Mouse (Mus musculus): Measurements from ENCODE around the gene Max.

The Max gene

GRCm38 (mm10) chr12:76954698-76955423, 7.1 kb downstream of the Max start:
- DNase-seq: peak; percentile 93

DNA sequence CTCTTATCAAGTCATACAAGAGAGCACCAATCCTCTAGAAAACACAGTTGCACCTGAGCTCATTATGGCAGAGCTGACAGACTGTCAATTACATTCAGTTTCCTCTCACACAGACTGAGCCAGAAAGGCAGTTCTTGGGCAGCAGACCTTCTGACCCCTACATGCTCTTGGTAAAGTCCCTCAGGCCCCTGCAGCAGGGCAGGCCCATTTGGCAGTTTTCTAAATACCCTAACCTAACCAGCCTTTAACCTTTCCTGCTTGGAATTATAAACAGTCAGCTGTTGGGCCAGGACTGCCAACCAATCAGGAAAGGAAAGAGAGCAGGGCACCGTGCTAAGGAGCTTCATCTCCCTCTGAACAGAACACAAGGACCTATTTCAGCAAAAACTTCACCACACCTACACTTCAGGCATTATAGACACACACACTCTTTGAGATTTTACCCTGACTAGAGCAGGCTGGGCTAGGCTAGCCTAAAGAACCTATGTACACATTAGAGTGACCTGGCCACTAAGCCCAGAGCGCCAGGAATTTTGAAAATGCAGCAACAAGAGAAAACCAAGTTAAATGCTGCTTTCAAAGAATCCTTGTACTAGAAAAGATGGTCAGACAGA, 8.1 kb downstream of the Max start:
- no peak for DNase-seq

GRCm38 (mm10) chr12:76950330-76950729, 11.7 kb downstream of the Max start:
- no peak for DNase-seq

DNA sequence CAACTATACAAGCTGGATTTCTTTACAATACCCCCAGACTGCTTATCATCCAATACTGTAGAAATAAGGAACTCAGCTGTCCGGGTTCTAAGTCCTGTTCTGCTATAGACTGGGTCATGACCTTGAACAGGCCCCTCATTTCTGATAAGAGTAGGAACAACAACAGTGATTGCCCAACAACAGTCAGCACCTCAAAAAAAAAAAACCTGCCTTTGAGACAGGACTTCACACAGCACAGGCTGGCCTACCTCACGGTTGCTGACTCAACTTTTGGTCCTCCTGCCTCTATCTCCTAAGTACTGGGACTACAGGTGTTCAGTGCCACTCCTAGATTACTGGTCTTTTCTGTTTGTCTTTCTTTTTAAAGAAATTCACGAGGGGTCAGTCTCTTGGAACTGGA, 13.2 kb downstream of the Max start:
- DNase-seq: no peak

DNA sequence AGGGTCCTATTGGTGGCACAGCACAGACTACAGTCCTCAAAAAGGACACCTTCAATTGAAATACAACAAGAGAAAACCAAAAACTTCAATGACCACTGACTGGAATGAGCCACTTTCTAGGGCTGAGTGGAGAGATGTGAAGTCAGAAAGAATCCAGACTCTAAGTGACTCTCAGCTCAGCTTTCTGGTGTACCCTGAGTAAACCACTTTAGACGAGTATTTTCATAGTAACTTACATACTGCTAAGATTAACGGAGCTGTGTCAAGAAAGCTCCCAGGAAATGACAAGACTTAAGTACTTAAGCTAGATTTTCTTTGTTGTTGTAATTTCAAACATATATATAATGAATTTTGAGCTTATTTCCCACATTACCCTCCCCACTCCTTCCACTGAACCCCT, 13.8 kb downstream of the Max start:
- DNase-seq: no peak

DNA sequence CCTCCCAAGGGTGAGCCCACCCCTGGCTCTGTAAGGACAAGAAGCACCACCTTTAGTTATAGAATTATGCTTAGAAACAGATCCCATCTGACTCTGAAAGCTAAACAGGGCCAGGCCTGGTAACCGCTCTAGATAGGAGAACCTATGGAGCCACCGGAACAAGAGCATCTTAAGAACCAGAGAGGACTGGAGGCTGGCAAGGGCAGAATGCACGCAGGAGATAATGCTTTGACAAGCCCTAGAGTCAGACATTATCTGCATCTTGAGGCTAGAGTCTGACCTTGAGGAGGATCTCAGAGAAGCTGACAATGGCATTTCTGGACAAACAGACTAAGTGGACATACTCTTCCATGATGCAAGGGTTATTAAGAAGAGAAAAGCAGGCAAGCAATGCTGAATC, 14.5 kb downstream of the Max start:
- DNase-seq: no peak

DNA sequence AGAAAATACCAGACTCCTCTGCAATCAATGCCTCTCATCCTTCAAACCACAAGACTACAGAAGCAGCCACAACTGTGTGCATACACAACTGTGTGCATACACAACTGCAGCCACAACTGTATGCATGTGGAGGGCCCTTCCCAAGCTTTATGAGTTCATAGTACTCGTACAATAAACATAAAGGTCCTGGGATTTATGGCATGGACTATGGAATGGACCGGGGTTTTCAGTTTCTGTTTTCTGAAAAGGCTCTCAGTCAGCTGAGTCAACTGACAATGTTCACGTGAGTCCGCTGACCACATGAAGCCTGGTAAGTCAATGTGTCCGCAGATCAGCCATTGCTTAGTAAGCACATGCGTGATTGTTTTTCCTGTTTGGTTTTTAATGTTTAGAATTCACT, 18.5 kb downstream of the Max start:
- DNase-seq: no peak

- no peak for DNase-seq
Observed at GRCm38 (mm10) chr12:76943046-76943445, 19.0 kb downstream of the Max start.

- DNase-seq: no peak
Observed at GRCm38 (mm10) chr12:76942476-76942875, 19.5 kb downstream of the Max start.

DNA sequence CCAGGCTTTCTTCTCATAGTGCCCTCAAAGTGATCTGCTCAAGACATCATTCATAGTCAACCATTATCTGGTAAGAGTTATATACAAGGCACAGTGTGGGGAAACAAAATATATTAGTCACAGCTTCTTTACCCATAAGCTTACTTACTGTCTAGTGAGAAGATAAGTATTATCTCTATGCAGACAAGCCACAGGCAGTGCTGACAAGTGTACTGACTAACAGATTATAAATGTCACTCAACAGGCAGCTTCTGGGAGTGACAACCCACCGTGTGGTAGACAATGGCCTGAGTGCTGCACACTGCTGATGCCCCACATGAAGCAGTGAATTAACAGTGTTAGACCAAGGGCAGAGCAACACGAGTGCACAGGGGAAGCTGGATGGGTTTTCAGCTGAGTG, 20.5 kb downstream of the Max start:
- DNase-seq: no peak

GRCm38 (mm10) chr12:76938013-76938412, 24.0 kb downstream of the Max start:
- DNase-seq: no peak

DNA sequence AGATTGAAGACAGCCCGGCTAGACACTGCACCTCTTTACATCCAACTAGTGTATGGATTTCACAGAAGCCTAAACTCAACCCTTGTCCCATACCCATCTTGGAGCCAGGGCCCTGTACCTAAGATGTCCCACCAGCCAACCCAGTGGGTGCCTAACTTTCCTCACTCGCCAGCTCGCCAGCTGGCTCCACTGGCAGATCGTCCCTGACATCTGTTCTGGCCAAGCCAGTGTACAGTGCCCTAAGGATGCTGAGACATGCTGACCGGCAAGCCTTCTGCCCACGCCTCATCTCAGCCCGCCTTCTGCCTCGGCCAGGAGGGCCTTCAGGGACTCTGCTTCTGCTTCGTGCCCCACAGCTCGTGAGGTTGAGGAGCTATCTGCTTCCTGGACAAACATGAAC, 25.8 kb downstream of the Max start:
- DNase-seq: no peak

- no peak for DNase-seq
Observed at GRCm38 (mm10) chr12:76934438-76934837, 27.6 kb downstream of the Max start.

DNA sequence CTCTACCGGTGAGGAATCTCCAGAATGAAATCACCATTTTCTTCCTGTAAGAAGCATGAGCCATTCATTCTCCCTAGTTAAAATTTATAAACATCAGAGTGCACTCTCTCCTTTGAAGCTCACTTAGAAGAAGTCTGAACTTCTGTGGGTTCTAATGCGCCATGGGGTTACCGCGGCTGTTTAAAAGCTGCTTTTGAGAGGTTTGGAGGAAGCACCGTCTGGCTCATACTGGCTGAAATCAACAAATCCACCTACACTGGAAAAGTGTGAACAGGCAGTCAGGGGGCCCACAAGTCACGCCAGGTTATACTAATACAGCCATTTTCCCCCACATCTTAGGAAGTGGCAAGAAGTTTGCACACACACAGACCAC, 29.3 kb downstream of the Max start:
- DNase-seq: no peak

GRCm38 (mm10) chr12:76931739-76932687, 30.0 kb downstream of the Max start:
- DNase-seq: peak; percentile 90

GRCm38 (mm10) chr12:76930177-76930576, 31.8 kb downstream of the Max start:
- no peak for DNase-seq

DNA sequence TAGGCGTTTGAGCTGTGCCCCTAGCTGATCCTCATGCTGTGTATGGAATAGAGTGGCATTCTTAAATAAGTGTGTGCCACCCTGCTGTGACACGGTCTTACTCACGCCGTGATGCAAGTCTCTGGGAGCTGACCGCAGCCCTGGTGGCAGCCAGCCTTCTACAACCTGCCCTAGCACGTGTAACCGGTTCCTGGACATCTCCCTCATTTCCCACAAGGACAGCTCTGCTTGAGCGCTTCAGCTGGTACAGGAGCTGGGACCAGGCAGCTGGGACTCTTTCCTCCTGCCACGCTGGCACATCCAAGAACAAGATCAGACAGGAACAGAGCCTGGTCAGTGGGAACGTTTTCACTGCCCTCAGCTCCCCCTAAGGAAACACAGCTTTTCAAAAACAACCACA, 34.5 kb downstream of the Max start:
- DNase-seq: no peak

DNA sequence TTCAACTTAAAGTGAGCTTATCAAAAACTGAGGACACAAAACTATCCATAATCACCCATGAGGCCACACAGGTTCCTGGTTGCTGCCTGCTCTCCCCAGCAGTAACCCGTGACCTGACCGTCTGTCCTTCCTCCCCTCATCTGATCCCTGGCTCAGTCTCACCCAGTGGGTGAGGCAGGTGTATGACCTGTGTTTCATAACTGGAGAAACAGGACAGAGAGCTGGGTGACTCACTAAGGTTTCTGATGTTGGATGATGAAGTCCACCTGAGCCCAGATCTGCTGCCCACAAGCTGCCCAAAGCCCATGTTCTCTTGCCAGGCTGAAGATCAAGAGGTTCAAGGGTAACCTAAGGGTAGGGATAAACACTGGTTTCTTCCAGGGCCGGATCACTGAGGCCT, 35.0 kb downstream of the Max start:
- DNase-seq: no peak

GRCm38 (mm10) chr12:76926338-76926945, 35.6 kb downstream of the Max start:
- peak; percentile 61 for DNase-seq

GRCm38 (mm10) chr12:76924904-76925604, 36.9 kb downstream of the Max start:
- peak; percentile 85 for DNase-seq

- no peak for DNase-seq
Observed at GRCm38 (mm10) chr12:76923118-76923517, 38.9 kb downstream of the Max start.

DNA sequence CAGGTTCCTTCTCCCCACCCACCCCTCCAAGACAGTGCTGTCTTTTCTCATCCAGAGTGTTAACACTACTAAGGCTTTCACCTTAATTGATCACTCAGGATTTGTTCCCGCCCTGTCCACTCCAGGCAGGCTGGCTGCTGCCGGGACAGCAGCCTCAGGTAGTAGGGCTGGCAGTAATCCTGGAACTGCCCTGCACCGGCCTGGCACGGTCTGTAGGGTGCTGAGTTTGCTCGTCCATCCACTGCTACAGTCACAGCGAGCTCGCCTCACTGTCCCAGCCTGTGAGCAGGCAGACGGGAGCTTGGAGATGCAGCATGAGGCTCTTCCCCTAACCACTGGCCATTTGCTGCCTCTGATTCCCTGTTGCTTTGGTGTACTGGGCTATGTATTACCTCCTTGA, 41.0 kb downstream of the Max start:
- DNase-seq: peak; percentile 64

- DNase-seq: no peak
Observed at GRCm38 (mm10) chr12:76920398-76920797, 41.6 kb downstream of the Max start.

All from cerebellum, adult 9-11 months (tissue).